Mouse (Mus musculus) layer of hippocampus, adult 9-11 months (tissue): Measurements from ENCODE around the gene Lmx1a.

Source experiments
- DNase-seq: peaks from one replicate; pipeline ENCODE4 v3.0.0; 2022

Gene Lmx1a

GRCm38 (mm10) chr1:167689232-167689261 lies at the start of gene Lmx1a:
Lmx1a (plus strand) TSS chr1:167689237.
- DNase-seq: no peak

GRCm38 (mm10) chr1:167644866-167645537 lies 44.0 kb upstream of the Lmx1a start:
- peak; percentile 65 for DNase-seq

- DNase-seq: no peak
Observed at GRCm38 (mm10) chr1:167648670-167649069, 40.4 kb upstream of the Lmx1a start.

GRCm38 (mm10) chr1:167649122-167649633 lies 39.9 kb upstream of the Lmx1a start:
- no peak for DNase-seq

DNA sequence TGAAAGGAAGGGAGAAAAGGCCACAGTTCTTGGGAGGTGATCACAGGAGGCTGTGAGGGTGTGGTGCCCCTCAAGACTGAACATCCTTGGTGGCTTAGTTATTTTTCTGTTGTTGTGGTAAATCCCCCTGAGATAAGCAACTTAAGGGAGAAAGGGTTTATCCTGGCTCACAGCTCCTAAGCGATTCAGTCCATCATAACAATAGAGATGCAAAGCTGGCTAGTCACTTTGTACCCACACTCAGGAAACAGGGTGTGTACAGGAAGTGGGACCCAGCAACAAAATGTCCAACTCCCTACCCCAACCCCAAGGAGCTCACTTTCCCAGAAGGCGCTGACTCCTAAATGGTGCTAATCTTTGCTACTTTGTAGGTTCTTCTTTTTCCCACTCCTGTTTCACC lies 36.7 kb upstream of the Lmx1a start:
- DNase-seq: no peak

GRCm38 (mm10) chr1:167659065-167659464 lies 30.0 kb upstream of the Lmx1a start:
- no peak for DNase-seq

DNA sequence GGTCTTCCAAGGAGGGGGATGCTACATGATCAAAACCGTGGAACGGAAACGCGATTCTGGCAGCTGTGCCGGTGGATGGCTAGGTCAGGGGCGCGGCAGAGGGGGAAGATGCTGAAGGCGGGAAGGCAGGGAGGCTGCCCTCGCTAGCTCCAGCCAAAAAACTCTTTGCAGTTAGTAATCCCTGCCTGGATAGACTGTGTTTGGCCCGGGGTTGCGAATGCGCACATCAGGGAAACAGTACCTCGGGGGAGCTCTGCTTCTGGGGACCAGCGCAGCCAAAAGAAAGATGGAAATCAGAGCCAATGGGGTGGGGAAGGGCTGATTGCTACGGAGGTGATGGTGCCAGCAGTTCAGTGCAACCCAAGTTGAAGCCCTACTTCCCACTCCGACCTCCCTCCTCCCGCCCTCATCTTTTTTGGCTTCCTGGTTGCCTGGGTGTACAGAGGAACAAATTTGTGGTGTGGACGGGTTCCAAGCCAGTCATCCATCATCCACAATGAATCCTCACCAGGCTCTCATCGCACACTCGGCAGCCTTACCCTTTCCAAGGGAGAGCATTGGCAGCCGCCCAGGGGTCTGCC lies 28.4 kb upstream of the Lmx1a start:
- DNase-seq: peak; percentile 30

- DNase-seq: no peak
Observed at GRCm38 (mm10) chr1:167661123-167661522, 27.9 kb upstream of the Lmx1a start.

GRCm38 (mm10) chr1:167663136-167663535 lies 25.9 kb upstream of the Lmx1a start:
- no peak for DNase-seq

DNA sequence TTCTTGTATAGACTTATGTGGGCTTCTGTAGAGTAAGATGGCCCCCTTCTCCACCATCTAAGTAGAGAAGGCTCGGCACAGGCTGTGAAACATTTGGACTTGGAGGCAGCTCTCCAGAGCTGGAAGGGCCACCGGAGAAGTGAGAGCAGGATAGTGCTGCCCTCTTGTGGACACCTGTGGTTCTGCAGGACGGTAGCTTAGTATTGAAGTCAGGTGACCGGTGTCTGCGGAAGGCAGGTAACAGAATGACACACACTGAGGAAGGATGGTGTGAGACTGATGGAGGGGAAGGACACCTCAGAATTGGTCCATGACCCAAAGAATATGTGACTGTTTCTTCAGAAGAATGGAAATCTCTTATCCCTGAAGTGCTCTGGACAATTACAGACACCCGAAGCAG lies 19.2 kb upstream of the Lmx1a start:
- no peak for DNase-seq

GRCm38 (mm10) chr1:167672433-167672987 lies 16.5 kb upstream of the Lmx1a start:
- no peak for DNase-seq

DNA sequence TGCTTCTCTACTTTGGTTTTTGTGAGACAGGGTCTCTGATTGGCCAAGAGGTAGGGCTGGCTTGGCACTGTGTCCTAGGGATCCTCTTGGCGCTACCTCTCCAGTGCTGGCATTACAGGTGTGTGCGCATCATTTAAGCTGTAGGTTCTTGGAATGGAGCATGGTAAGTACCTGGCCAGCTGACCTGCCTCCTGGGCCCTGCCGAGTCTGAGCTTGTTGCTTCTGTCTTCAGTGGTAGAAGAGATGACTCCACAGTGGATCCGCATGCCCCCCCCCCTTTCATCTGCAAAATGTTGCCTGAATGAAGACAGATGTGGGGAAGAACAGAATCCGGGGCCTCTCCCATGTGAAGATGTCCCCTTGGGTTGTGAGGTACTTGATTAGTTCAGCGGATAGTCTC lies 10.0 kb upstream of the Lmx1a start:
- DNase-seq: no peak

DNA sequence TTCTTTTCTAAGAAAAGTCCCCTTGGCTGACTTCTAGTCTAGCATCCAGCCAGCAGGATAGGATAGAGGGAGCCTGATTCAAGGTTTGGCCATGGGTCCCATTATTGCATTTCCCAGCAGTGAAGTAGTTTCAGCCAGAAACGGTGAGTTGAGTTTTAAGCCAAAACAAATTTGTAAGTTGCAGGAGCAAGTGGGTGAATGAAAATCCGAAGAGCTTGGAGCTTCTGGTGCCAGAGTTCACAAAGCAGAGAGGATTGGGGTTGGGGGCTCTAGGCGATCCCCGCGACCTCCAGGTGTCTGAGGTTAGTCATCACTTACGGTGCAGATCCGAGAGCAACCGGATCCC lies 1.1 kb upstream of the Lmx1a start:
- DNase-seq: no peak

- DNase-seq: no peak
Observed at GRCm38 (mm10) chr1:167688347-167689231, 448 bp upstream of the Lmx1a start.

GRCm38 (mm10) chr1:167689262-167690137 lies 463 bp downstream of the Lmx1a start:
- no peak for DNase-seq

- DNase-seq: no peak
Observed at GRCm38 (mm10) chr1:167690138-167690710, 1.2 kb downstream of the Lmx1a start.

GRCm38 (mm10) chr1:167690716-167691550 lies 1.9 kb downstream of the Lmx1a start:
- no peak for DNase-seq

DNA sequence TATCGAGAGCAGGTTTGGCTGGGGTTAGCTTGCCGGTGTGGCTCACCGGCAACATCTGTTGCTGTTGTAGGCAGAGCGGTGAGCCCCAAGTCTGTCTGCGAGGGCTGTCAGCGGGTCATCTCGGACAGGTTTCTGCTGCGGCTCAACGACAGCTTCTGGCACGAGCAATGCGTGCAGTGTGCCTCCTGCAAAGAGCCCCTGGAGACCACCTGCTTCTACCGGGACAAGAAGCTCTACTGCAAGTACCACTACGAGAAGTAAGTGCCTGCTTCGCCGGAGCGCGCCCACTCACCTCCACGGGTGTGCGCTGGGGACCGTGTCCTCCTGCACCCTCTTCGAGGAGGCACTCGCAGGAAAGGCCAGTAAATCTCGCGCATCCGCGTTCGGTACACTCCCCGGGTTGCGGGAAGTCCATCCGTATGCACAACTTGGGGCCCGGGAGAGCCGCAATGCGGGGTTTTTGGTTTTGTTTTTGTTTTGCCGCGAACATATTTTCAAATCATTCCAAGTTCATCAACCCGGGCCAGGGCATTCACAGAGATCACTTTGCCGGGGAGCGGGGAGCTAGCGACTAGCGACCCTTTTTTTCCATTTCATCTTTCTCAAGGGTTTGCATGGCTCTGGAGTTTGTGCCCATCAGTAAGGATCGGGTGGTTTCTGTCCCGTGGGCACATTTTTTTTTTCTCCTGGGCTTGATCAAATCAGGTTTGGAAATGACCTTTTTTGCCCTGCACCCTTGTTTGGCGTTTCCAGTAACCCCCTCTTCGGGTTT lies 3.1 kb downstream of the Lmx1a start:
- no peak for DNase-seq

DNA sequence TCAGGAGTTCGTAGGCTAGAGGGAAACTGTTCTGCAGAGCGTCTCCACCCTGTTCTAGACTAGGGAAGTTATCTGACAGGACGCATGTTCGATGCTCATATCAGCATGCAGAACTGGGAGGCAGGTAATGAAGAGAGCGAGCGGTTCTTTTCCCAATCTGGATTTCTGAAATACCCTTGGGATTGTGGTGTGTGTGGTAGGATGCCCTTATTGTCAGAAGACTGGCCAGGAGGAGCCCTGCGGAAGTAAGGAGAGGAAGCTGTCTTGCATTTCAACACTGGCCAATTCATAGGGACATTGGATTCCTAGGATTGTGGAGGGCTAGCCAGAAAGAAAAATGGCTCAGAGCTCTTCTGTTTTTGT lies 3.6 kb downstream of the Lmx1a start:
- DNase-seq: no peak

DNA sequence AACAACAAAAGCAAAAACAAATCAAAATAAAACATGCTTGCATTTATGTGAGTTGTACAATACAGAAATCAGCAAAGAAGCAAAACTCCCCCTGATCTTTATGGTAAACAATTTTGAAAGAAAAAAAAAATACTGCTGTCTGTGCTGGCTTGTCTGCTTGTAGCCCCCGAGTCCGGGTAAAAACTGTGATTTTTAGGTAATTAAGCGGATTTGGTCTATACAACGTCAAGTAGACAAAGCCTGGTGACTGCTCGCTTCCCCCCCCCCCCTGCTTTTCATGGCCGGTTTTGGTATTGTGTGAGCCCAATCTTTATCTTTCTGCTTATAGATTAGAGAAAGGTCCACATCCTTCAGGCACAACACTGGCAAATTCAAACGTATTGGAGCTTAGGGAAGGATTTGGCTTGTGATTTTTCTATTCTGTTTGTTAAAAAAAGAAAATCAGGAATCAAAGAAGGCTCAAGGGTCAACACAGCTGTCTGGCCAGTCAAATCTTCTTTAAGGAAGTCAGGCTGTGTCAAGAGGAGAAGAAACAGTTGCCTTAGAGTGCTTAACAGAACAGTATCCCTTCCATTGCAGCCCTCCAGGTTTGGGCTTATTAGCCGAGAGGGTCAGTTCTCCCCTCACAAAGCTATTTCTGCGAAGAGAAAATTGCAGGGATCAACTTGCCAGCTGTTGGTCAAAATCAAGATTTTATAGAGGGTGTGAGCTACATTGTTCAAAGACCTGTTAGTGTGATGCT lies 4.6 kb downstream of the Lmx1a start:
- DNase-seq: no peak
